Mouse (Mus musculus) forebrain, postnatal 0 days (tissue): ENCODE results near the gene Fbxl5. TPM values are rescaled to one million over a fixed set of nuclear protein-coding genes. Genes with fewer than 3 reads are reported as not detected.
A peak's percentile ranks its signal among the peaks of the same experiment; 100 is the strongest.

Experiments
- ATAC-seq: fragments of 200-750 bp; cut with Nextera tagmentation; 2 replicates; pipeline ENCODE4 v1.8.0; 2017; ENCODE audit warnings: mild to moderate bottlenecking, moderate library complexity
- DNase-seq: peaks from one replicate; pipeline ENCODE4 v3.0.0-alpha.2; 2015
- H3K27ac ChIP-seq: fragments of 300-500 bp; sonication (generic); 2 replicates; pipeline ENCODE4 v1.5.1; 2014; ENCODE audit warnings: low read depth, mild to moderate bottlenecking, antibody characterized with exemption, low read length, moderate library complexity, mixed read lengths
- H3K27me3 ChIP-seq: fragments of 300-500 bp; sonication (generic); 2 replicates; pipeline ENCODE4 v1.6.1; 2014; ENCODE audit warnings: mild to moderate bottlenecking, low read length, mixed read lengths; ENCODE audit not compliant: insufficient read depth
- H3K36me3 ChIP-seq: fragments of 300-500 bp; sonication (generic); 2 replicates; pipeline ENCODE4 v1.6.1; 2014; ENCODE audit warnings: mild to moderate bottlenecking, moderate library complexity; ENCODE audit not compliant: insufficient read depth
- H3K4me1 ChIP-seq: fragments of 300-500 bp; sonication (generic); 2 replicates; pipeline ENCODE4 v1.6.1; 2014; ENCODE audit warnings: antibody characterized with exemption; ENCODE audit not compliant: insufficient read depth
- H3K4me2 ChIP-seq: fragments of 300-500 bp; sonication (generic); 2 replicates; pipeline ENCODE4 v1.6.1; 2014; ENCODE audit warnings: low read depth, mild to moderate bottlenecking, moderate library complexity
- H3K4me3 ChIP-seq: fragments of 300-500 bp; sonication (generic); 2 replicates; pipeline ENCODE4 v1.5.1; 2014; ENCODE audit warnings: low read depth, low read length, mixed read lengths
- H3K9ac ChIP-seq: fragments of 300-500 bp; sonication (generic); 2 replicates; pipeline ENCODE4 v1.6.1; 2014; ENCODE audit warnings: mild to moderate bottlenecking
- H3K9me3 ChIP-seq: fragments of 300-500 bp; sonication (generic); 2 replicates; pipeline ENCODE4 v1.6.1; 2016; ENCODE audit warnings: low read length
- CTCF ChIP-seq: sonication (generic); IDR thresholded peaks from 2 replicates; pipeline ENCODE4 v1.5.1; 2016; ENCODE audit warnings: antibody characterized with exemption, control low read depth, low read depth
- whole genome bisulfite sequencing: fragments of 180-500 bp; shearing (Covaris S2); extraction: QIAGEN DNeasy Blood & Tissue Kit; methylation state at CpG from one replicate; pipeline ENCODE4 v1.1.7; 2014; 5-methylcytosine and 5-hydroxymethylcytosine counted together
- polyA plus RNA-seq: library from polyadenylated mRNA; unstranded; fragments of >200 nt; fragmentation: Nextera tagmentation; extraction: Ambion mirVana; gene quantifications from 2 replicates; pipeline ENCODE4 v1.2.1, GENCODE M21; 2015
- total RNA-seq: library from RNA; depleted of rRNA; stranded (reverse); fragments of >200 nt; gene quantifications from 2 replicates; pipeline ENCODE4 v1.2.3, GENCODE M21; 2014

Gene Fbxl5
- total and polyA plus RNA-seq, 2 experiments from 2014 or later: 77.1 to 132 TPM

- no peaks in the 10 kb centered on the region for H3K27me3 ChIP-seq
- DNase-seq (no peak), ATAC-seq (no peak)
- WGBS: 93% methylated on average over 2 of the region's 2 CpGs
- TF ChIP-seq CTCF: no peak
- H3K36me3 ChIP-seq: no peaks in the 10 kb centered on the region
- peaks cover 21% of the 10 kb centered on the region; the same call in 1 of the 2 replicates for H3K4me1 ChIP-seq
- H3K4me3 ChIP-seq: no peak overlapping the region
- no peak overlapping the region for H3K4me2 ChIP-seq
- no peaks in the 10 kb centered on the region for H3K9me3 ChIP-seq
- no peak overlapping the region for H3K9ac ChIP-seq
- H3K27ac ChIP-seq: no peak overlapping the region
Observed at GRCm38 (mm10) chr5:43783996-43784395, 37.4 kb downstream of the Fbxl5 start.

GRCm38 (mm10) chr5:43781977-43782930 is 39.2 kb downstream of the Fbxl5 start:
- no peaks in the 10 kb centered on the region for H3K36me3 ChIP-seq
- H3K9ac ChIP-seq: peak overlapping the region; percentile 99
- DNase-seq: peak; percentile 94
- peak overlapping the region; percentile 95 for H3K4me2 ChIP-seq
- H3K9me3 ChIP-seq: no peaks in the 10 kb centered on the region
- WGBS: 8% methylated on average over 74 of the region's 82 CpGs
- TF ChIP-seq CTCF: no peak
- H3K4me1 ChIP-seq: peaks cover 23% of the 10 kb centered on the region; the same call in 1 of the 2 replicates
- peak overlapping the region; percentile 100 for H3K27ac ChIP-seq
- H3K27me3 ChIP-seq: no peaks in the 10 kb centered on the region
- peak; percentile 92 for ATAC-seq
- H3K4me3 ChIP-seq: peak overlapping the region; percentile 85

GRCm38 (mm10) chr5:43781423-43781976 is 39.9 kb downstream of the Fbxl5 start:
- Histone ChIP-seq H3K27me3 (no peaks in the 10 kb centered on the region), H3K4me3 (peak overlapping the region; percentile 85), H3K4me1 (peaks cover 23% of the 10 kb centered on the region; the same call in 1 of the 2 replicates), H3K9me3 (no peaks in the 10 kb centered on the region), H3K9ac (peak overlapping the region; percentile 99), H3K4me2 (peak overlapping the region; percentile 95), H3K27ac (peak overlapping the region; percentile 100), H3K36me3 (no peaks in the 10 kb centered on the region)
- DNase-seq: no peak
- 2% methylated on average over 39 of the region's 61 CpGs for WGBS
- TF ChIP-seq CTCF: no peak
- ATAC-seq: peak; percentile 74

- no peak for DNase-seq
- Histone ChIP-seq H3K4me3 (no peak overlapping the region), H3K4me2 (no peak overlapping the region), H3K9ac (no peak overlapping the region), H3K36me3 (no peaks in the 10 kb centered on the region), H3K4me1 (peaks cover 23% of the 10 kb centered on the region; the same call in 1 of the 2 replicates), H3K27ac (no peak overlapping the region), H3K27me3 (no peaks in the 10 kb centered on the region), H3K9me3 (no peaks in the 10 kb centered on the region)
- WGBS: 93% methylated on average over 3 of the region's 3 CpGs
- ATAC-seq: no peak
- no peak for TF ChIP-seq CTCF
Observed at GRCm38 (mm10) chr5:43778583-43778982, 42.9 kb downstream of the Fbxl5 start.

DNA sequence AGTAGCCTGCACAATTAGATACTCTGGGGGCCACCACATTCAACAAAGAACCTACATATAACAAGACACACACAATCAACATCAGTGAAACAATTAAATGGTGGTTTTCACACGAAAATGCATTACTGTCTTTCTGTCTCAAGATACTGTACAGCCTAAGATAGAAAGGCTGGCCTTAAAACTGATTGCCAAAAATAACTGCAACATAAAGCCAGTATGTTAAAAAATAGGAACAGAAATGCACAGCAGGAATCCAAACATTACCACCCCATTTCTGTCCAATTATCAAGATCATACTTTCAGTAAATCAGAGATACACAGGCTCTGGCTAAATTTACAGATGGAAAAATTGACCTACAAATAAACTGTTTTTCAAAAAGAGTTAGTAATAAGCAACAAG is 44.4 kb downstream of the Fbxl5 start:
- H3K36me3 ChIP-seq: peaks cover under 1% of the 10 kb centered on the region; the same call in 1 of the 2 replicates
- ATAC-seq (no peak), DNase-seq (no peak)
- H3K9me3 ChIP-seq: no peaks in the 10 kb centered on the region
- WGBS: 31% methylated on average over 1 of the region's 1 CpGs
- peaks cover 20% of the 10 kb centered on the region; the same call in 1 of the 2 replicates for H3K4me1 ChIP-seq
- H3K4me2 ChIP-seq: no peak overlapping the region
- no peaks in the 10 kb centered on the region for H3K27me3 ChIP-seq
- no peak overlapping the region for H3K27ac ChIP-seq
- no peak overlapping the region for H3K9ac ChIP-seq
- H3K4me3 ChIP-seq: no peak overlapping the region
- no peak for TF ChIP-seq CTCF

GRCm38 (mm10) chr5:43776407-43776806 is 45.0 kb downstream of the Fbxl5 start:
- TF ChIP-seq CTCF: no peak
- Histone ChIP-seq H3K9me3 (no peaks in the 10 kb centered on the region), H3K4me1 (peaks cover 20% of the 10 kb centered on the region; the same call in 1 of the 2 replicates), H3K4me3 (no peak overlapping the region), H3K36me3 (peaks cover 7% of the 10 kb centered on the region; the same call in 1 of the 2 replicates), H3K27ac (no peak overlapping the region), H3K27me3 (no peaks in the 10 kb centered on the region), H3K9ac (no peak overlapping the region), H3K4me2 (no peak overlapping the region)
- ATAC-seq (no peak), DNase-seq (no peak)

- no peaks in the 10 kb centered on the region for H3K9me3 ChIP-seq
- 94% methylated on average over 3 of the region's 3 CpGs for WGBS
- no peaks in the 10 kb centered on the region for H3K27me3 ChIP-seq
- DNase-seq (no peak), ATAC-seq (no peak)
- H3K9ac ChIP-seq: no peak overlapping the region
- no peak overlapping the region for H3K4me2 ChIP-seq
- H3K36me3 ChIP-seq: peaks cover 31% of the 10 kb centered on the region
- no peak overlapping the region for H3K4me3 ChIP-seq
- no peak for TF ChIP-seq CTCF
- H3K27ac ChIP-seq: no peak overlapping the region
- no peaks in the 10 kb centered on the region for H3K4me1 ChIP-seq
Observed at GRCm38 (mm10) chr5:43771555-43771954, 49.9 kb downstream of the Fbxl5 start.
